Mouse (Mus musculus) c-Kit-positive CD71-positive TER-119-positive erythroid progenitor cells, embryonic 14.5 days (primary cell): ENCODE data around the gene Sgsm2.

Experiments
- DNase-seq: peaks from one replicate; pipeline ENCODE4 v3.0.0-alpha.2; 2013; ENCODE audit warnings: low spot score

Sgsm2 gene

GRCm38 (mm10) chr11:74896901-74897677 lies at the start of gene Sgsm2:
Gene Sgsm2, minus strand, starts transcription at chr11:74897060.
- DNase-seq = peak; percentile 52

- peak; percentile 27 for DNase-seq
These were observed 49.5 kb upstream of the Sgsm2 start for GRCm38 (mm10) chr11:74946348-74946747.

GRCm38 (mm10) chr11:74930391-74930790 lies 33.5 kb upstream of the Sgsm2 start:
- DNase-seq = no peak

GRCm38 (mm10) chr11:74929111-74929510 lies 32.3 kb upstream of the Sgsm2 start:
- no peak for DNase-seq

- DNase-seq = no peak
These were observed 30.4 kb upstream of the Sgsm2 start for GRCm38 (mm10) chr11:74927236-74927725.

GRCm38 (mm10) chr11:74926388-74927005 lies 29.6 kb upstream of the Sgsm2 start:
- DNase-seq = peak; percentile 68

- DNase-seq = peak; percentile 95
These were observed 28.9 kb upstream of the Sgsm2 start, which contains the start of the genes Smg6 and Srr for GRCm38 (mm10) chr11:74925577-74926387. Gene Smg6, plus strand, starts transcription at chr11:74925823. Gene Srr, minus strand, starts transcription at chr11:74925948.

GRCm38 (mm10) chr11:74924149-74924548 lies 27.3 kb upstream of the Sgsm2 start:
- DNase-seq = peak; percentile 37

- DNase-seq = no peak
These were observed 22.4 kb upstream of the Sgsm2 start for GRCm38 (mm10) chr11:74919249-74919648.

GRCm38 (mm10) chr11:74912492-74912891 lies 15.6 kb upstream of the Sgsm2 start:
- DNase-seq = no peak

GRCm38 (mm10) chr11:74909978-74910377 lies 13.1 kb upstream of the Sgsm2 start:
- DNase-seq = no peak

- DNase-seq = no peak
These were observed 11.9 kb upstream of the Sgsm2 start for GRCm38 (mm10) chr11:74908618-74909399.

- no peak for DNase-seq
These were observed 11.0 kb upstream of the Sgsm2 start for GRCm38 (mm10) chr11:74907850-74908249.

- no peak for DNase-seq
These were observed 5.6 kb upstream of the Sgsm2 start for GRCm38 (mm10) chr11:74902416-74902815.

GRCm38 (mm10) chr11:74901555-74901954 lies 4.7 kb upstream of the Sgsm2 start:
- no peak for DNase-seq

GRCm38 (mm10) chr11:74898517-74898827 lies 1.6 kb upstream of the Sgsm2 start:
- peak; percentile 14 for DNase-seq

GRCm38 (mm10) chr11:74897678-74898516 lies 1.0 kb upstream of the Sgsm2 start, which contains the start of gene Tsr1:
Gene Tsr1, plus strand, starts transcription at chr11:74898071.
- peak; percentile 87 for DNase-seq

GRCm38 (mm10) chr11:74895980-74896900 lies 620 bp downstream of the Sgsm2 start:
- peak; percentile 27 for DNase-seq

- no peak for DNase-seq
These were observed 2.2 kb downstream of the Sgsm2 start for GRCm38 (mm10) chr11:74894619-74895018.

- no peak for DNase-seq
These were observed 13.8 kb downstream of the Sgsm2 start for GRCm38 (mm10) chr11:74883098-74883497.
